Mouse (Mus musculus): ENCODE measurements around the gene Gm8653. TPM values are rescaled to one million over a fixed set of nuclear protein-coding genes. Genes with fewer than 3 reads are reported as not detected.
"Not testable (repeated sequence)": the region's sequence is repeated elsewhere in the genome, so short reads cannot be mapped to it uniquely, and the experiment has no call there.

Gm8653 gene
- not detected in 2 replicates for polyA plus RNA-seq (2015; fragmentation: Nextera tagmentation; extraction: Ambion mirVana)

DNA sequence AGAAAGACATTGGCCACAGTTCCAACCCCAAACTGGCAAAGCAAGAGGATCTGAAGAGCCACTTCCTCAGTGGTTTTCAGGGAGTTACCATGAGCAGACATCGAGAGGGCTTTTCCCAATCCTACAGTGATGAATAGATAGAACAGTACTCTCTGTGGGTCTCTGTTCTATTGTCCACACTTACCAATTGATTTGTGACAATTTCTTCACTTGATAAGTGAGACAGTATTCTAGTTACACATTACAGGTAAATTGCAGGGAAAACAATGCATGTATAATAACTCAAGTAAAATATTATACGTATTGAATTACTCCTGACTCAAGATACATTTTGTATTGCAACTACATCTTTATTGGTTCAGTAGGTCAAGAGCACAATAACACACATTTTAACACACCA, at the start of gene Gm8653:
Gene Gm8653 (minus strand): TSS at position 101 of the 400 bp plus-strand sequence.
- H3K4me2 ChIP-seq (ENCODE audit: low read length); H3K27ac ChIP-seq (ENCODE audit: low read length); H3K4me1 ChIP-seq (replicated peaks; ENCODE audit: control insufficient read depth, insufficient read depth, low read length); ATAC-seq; H3K9me3 ChIP-seq (ENCODE audit: control insufficient read depth, low read length); H3K4me3 ChIP-seq (replicated peaks; ENCODE audit: low read length); H3K9ac ChIP-seq (replicated peaks; ENCODE audit: low read depth, low read length); H3K27me3 ChIP-seq (replicated peaks; ENCODE audit: control insufficient read depth, insufficient read depth, low read length); H3K36me3 ChIP-seq (ENCODE audit: control insufficient read depth, insufficient read depth): not testable (repeated sequence)
- WGBS: no CpG with 5 or more reads among the region's 2 CpGs

DNA sequence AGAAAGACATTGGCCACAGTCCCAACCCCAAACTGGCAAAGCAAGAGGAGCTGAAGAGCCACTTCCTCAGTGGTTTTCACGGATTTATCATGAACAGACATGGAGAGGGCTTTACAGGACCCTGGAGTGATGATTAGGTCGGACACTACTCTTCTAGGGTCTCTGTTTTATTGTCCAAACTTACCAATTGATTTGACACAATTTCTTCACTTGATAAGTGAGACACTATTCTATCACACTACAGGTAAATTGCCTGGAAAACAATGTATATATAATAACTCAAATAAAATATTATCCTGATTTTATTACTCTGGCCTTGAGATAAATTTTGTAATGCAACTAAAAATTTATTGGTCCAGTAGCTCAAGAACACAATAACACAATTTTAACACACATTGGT, 28.3 kb upstream of the Gm8653 start, which contains the start of gene Gm8453:
Gene Gm8453 (minus strand): TSS at position 101 of the 400 bp plus-strand sequence.
- H3K27me3 ChIP-seq (replicated peaks; ENCODE audit: control insufficient read depth, insufficient read depth, low read length); ATAC-seq; H3K4me2 ChIP-seq (ENCODE audit: low read length); H3K36me3 ChIP-seq (ENCODE audit: control insufficient read depth, insufficient read depth); H3K9ac ChIP-seq (replicated peaks; ENCODE audit: low read depth, low read length); H3K9me3 ChIP-seq (ENCODE audit: control insufficient read depth, low read length); H3K4me1 ChIP-seq (replicated peaks; ENCODE audit: control insufficient read depth, insufficient read depth, low read length); H3K27ac ChIP-seq (ENCODE audit: low read length); H3K4me3 ChIP-seq (replicated peaks; ENCODE audit: low read length): not testable (repeated sequence)
- 12% methylated on average over 1 of the region's 2 CpGs for WGBS

DNA sequence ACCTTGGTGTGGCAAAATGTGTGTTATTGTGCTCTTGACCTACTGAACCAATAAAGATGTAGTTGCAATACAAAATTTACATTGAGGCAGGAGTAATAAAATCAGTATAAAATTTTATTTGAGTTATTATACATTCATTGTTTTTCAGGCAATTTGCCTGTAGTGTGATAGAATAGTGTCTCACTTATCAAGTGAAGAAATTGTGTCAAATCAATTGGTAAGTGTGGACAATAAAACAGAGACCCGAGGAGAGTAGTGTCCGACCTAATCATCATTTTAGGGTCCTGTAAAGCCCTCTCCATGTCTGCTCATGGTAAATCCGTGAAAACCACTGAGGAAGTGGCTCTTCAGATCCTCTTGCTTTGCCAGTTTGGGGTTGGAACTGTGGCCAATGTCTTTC, 12.0 kb downstream of the Gm8653 start, which contains the start of gene Vmn1r143:
Gene Vmn1r143 (plus strand): TSS at position 301 of the 400 bp plus-strand sequence.
- ATAC-seq; H3K27ac ChIP-seq (ENCODE audit: low read length); H3K9ac ChIP-seq (replicated peaks; ENCODE audit: low read depth, low read length); H3K4me1 ChIP-seq (replicated peaks; ENCODE audit: control insufficient read depth, insufficient read depth, low read length); H3K9me3 ChIP-seq (ENCODE audit: control insufficient read depth, low read length); H3K4me2 ChIP-seq (ENCODE audit: low read length); H3K4me3 ChIP-seq (replicated peaks; ENCODE audit: low read length); H3K27me3 ChIP-seq (replicated peaks; ENCODE audit: control insufficient read depth, insufficient read depth, low read length); H3K36me3 ChIP-seq (ENCODE audit: control insufficient read depth, insufficient read depth): not testable (repeated sequence)
- no CpG with 5 or more reads among the region's 3 CpGs for WGBS

DNA sequence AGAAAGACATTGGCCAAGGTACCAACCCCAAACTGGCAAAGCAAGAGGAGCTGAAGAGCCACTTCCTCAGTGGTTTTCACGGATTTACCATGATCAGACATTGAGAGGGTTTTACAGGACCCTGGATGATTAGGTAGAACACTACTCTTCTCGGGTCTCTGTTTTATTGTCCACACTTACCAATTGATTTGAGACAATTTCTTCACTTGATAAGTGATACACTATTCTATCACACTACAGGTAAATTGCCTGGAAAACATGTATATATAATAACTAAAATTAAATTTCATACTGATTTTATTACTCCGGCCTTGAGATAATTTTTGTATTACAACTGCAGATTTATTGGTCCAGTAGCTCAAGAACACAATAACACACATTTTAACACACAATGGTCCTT, 37.1 kb downstream of the Gm8653 start, which contains the start of gene Vmn1r142:
Gene Vmn1r142 (minus strand): TSS at position 101 of the 400 bp plus-strand sequence.
- H3K36me3 ChIP-seq (ENCODE audit: control insufficient read depth, insufficient read depth); H3K4me1 ChIP-seq (replicated peaks; ENCODE audit: control insufficient read depth, insufficient read depth, low read length); ATAC-seq; H3K27ac ChIP-seq (ENCODE audit: low read length); H3K9me3 ChIP-seq (ENCODE audit: control insufficient read depth, low read length); H3K27me3 ChIP-seq (replicated peaks; ENCODE audit: control insufficient read depth, insufficient read depth, low read length); H3K4me3 ChIP-seq (replicated peaks; ENCODE audit: low read length); H3K4me2 ChIP-seq (ENCODE audit: low read length); H3K9ac ChIP-seq (replicated peaks; ENCODE audit: low read depth, low read length): not testable (repeated sequence)
- WGBS: no CpG with 5 or more reads among the region's 3 CpGs

Other genes with a start within 250 kb of the Gm8653 start
- gene Vmn1r137, start 206.7 kb downstream of the Gm8653 start, polyA plus RNA-seq (2015; fragmentation: Nextera tagmentation; extraction: Ambion mirVana): not detected in 2 replicates
- gene Vmn1r138, start 172.4 kb downstream of the Gm8653 start, polyA plus RNA-seq (2015; fragmentation: Nextera tagmentation; extraction: Ambion mirVana): not detected in 2 replicates
- not detected in 2 replicates for gene Gm6176, start 145.0 kb downstream of the Gm8653 start, polyA plus RNA-seq (2015; fragmentation: Nextera tagmentation; extraction: Ambion mirVana)
- not detected in 2 replicates for gene Vmn1r139, start 132.2 kb downstream of the Gm8653 start, polyA plus RNA-seq (2015; fragmentation: Nextera tagmentation; extraction: Ambion mirVana)
- not detected in 2 replicates for gene Gm16451, start 83.0 kb downstream of the Gm8653 start, polyA plus RNA-seq (2015; fragmentation: Nextera tagmentation; extraction: Ambion mirVana)
- not detected in 2 replicates for gene Gm10666, start 66.5 kb downstream of the Gm8653 start, polyA plus RNA-seq (2015; fragmentation: Nextera tagmentation; extraction: Ambion mirVana)
- gene Vmn1r142, start 37.2 kb downstream of the Gm8653 start, polyA plus RNA-seq (2015; fragmentation: Nextera tagmentation; extraction: Ambion mirVana): not detected in 2 replicates
- gene Vmn1r143, start 11.9 kb downstream of the Gm8653 start, polyA plus RNA-seq (2015; fragmentation: Nextera tagmentation; extraction: Ambion mirVana): not detected in 2 replicates
- not detected in 2 replicates for gene Gm8453, start 28.2 kb upstream of the Gm8653 start, polyA plus RNA-seq (2015; fragmentation: Nextera tagmentation; extraction: Ambion mirVana)
- gene Gm4187, start 128.5 kb upstream of the Gm8653 start, polyA plus RNA-seq (2015; fragmentation: Nextera tagmentation; extraction: Ambion mirVana): not detected in 2 replicates
- not detected in 2 replicates for gene Gm8660, start 169.8 kb upstream of the Gm8653 start, polyA plus RNA-seq (2015; fragmentation: Nextera tagmentation; extraction: Ambion mirVana)
- gene Vmn1r148, start 212.3 kb upstream of the Gm8653 start, polyA plus RNA-seq (2015; fragmentation: Nextera tagmentation; extraction: Ambion mirVana): not detected in 2 replicates
- not detected in 2 replicates for gene Vmn1r149, start 237.0 kb upstream of the Gm8653 start, polyA plus RNA-seq (2015; fragmentation: Nextera tagmentation; extraction: Ambion mirVana)